Mouse (Mus musculus) macrophage (primary cell): ENCODE results near the gene Rtn3. TPM values are rescaled to one million over a fixed set of nuclear protein-coding genes. Genes with fewer than 3 reads are reported as not detected.
"Not testable (repeated sequence)": the region's sequence is repeated elsewhere in the genome, so short reads cannot be mapped to it uniquely, and the experiment has no call there.

ENCODE experiments used
- H3K27ac ChIP-seq: fragments of 350-480 bp; formaldehyde crosslinking; 2 replicates; pipeline ENCODE4 v1.9.0; 2021
- H3K36me3 ChIP-seq: fragments of 350-480 bp; formaldehyde crosslinking; 2 replicates; pipeline ENCODE4 v1.9.0; 2021; ENCODE audit errors: inconsistent target
- H3K4me3 ChIP-seq: fragments of 350-480 bp; formaldehyde crosslinking; 2 replicates; pipeline ENCODE4 v1.9.0; 2021; ENCODE audit errors: inconsistent target
- H3K79me2 ChIP-seq: fragments of 350-480 bp; formaldehyde crosslinking; 2 replicates; pipeline ENCODE4 v1.9.0; 2021; ENCODE audit errors: inconsistent target
- whole genome bisulfite sequencing: methylation state at CpG from one replicate; pipeline ENCODE4 v1.1.7; 2026; ENCODE audit warnings: inconsistent platforms; ENCODE audit not compliant: missing documents; 5-methylcytosine and 5-hydroxymethylcytosine counted together
- polyA plus RNA-seq: library from polyadenylated mRNA; stranded (reverse); fragments of 250-400 nt; gene quantifications from 3 replicates; pipeline ENCODE4 v1.2.4, GENCODE M21; 2018; ENCODE audit warnings: inconsistent platforms
- total RNA-seq, 78 experiments: library from RNA; depleted of rRNA; stranded (reverse); fragments of 250-400 nt; gene quantifications; 1 replicate in 9 of 78; 2 replicates in 24 of 78; 3 replicates in 43 of 78; 4 replicates in 2 of 78; pipeline ENCODE4 v1.2.4; 2018; ENCODE audit warnings: inconsistent platforms in 56 of 78

Rtn3 gene
- total RNA-seq (2018; cell fraction: chromatin; rRNA removed): 10 to 100 TPM; 26.5 to 72.4 (median 53.8) TPM
- total RNA-seq (2018; cell fraction: cytosol; rRNA removed): 100 to 1,000 TPM; 215 to 283 (median 257) TPM
- total RNA-seq (2018; cell fraction: nucleus; rRNA removed): 100 to 1,000 TPM in 24 of 26 experiments, 10 to 100 TPM in 2; 62.5 to 346 (median 179) TPM
- polyA plus RNA-seq: 188 to 302 TPM (median 240 TPM) in 3 replicates

GRCm38 (mm10) chr19:7482599-7483511 lies at the start of gene Rtn3:
Gene Rtn3 (minus strand): TSS chr19:7483281.
- H3K4me3 ChIP-seq: peak within 1 kb of the TSS; percentile 95
- no peaks in the 10 kb centered on the region for H3K36me3 ChIP-seq
- H3K27ac ChIP-seq: peak within 1 kb of the TSS; percentile 82
- peaks cover 48% of the 10 kb centered on the region for H3K79me2 ChIP-seq
- WGBS: under 1% methylated on average over 76 of the region's 80 CpGs

- Histone ChIP-seq H3K4me3 (no peak overlapping the region), H3K79me2 (no peaks in the 10 kb centered on the region), H3K27ac (no peak overlapping the region), H3K36me3 (peaks cover 83% of the 10 kb centered on the region)
- 96% methylated on average over 5 of the region's 5 CpGs for WGBS
These were observed 48.8 kb upstream of the Rtn3 start for GRCm38 (mm10) chr19:7531906-7532305.

DNA sequence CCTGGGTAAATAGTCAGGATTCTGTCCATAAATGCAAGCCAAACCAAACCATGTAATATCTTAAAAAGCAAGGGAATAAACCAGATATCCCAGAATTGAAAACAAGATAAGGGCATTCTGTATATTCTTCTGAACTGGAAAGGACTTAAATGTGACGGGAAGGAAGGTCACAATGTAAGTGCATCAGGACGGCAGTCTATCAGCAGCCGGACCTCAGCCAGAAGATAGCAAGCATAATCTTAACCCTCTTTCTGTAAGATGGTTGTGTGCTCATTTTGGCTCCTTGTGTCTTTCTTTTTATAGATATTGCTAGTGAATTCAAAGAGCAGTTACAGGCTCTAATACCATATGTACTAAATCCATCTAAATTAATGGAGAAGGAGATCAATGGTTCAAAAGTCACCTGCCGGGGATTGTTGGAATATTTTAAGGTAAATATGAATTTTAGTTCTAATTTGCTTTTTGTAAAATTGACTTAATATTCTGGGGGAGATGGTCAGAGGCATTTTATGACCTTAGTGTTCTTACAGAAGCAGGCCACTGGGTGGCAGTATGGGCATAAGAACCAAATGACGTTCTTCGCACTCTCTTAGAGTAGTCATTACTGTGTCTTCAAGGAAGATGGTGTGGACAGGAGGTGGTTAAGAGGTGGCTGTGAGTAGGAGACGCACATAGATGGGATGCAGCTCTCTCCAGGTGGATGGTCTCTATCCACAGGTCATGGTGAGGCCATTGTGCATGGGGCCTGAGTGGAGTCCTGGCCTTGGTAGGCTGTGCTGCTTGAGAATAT lies 45.8 kb upstream of the Rtn3 start:
- H3K36me3 ChIP-seq: peaks cover 75% of the 10 kb centered on the region
- H3K27ac ChIP-seq: no peak overlapping the region
- WGBS: 76% methylated on average over 7 of the region's 7 CpGs
- no peak overlapping the region for H3K4me3 ChIP-seq
- H3K79me2 ChIP-seq: no peaks in the 10 kb centered on the region

GRCm38 (mm10) chr19:7524879-7525278 lies 41.8 kb upstream of the Rtn3 start:
- no peak overlapping the region for H3K4me3 ChIP-seq
- no peaks in the 10 kb centered on the region for H3K79me2 ChIP-seq
- no peak overlapping the region for H3K27ac ChIP-seq
- 97% methylated on average over 3 of the region's 3 CpGs for WGBS
- H3K36me3 ChIP-seq: peaks cover 65% of the 10 kb centered on the region

- Histone ChIP-seq H3K79me2 (no peaks in the 10 kb centered on the region), H3K27ac (no peak overlapping the region), H3K4me3 (no peak overlapping the region), H3K36me3 (peaks cover 64% of the 10 kb centered on the region)
These were observed 40.7 kb upstream of the Rtn3 start for GRCm38 (mm10) chr19:7523781-7524180.

DNA sequence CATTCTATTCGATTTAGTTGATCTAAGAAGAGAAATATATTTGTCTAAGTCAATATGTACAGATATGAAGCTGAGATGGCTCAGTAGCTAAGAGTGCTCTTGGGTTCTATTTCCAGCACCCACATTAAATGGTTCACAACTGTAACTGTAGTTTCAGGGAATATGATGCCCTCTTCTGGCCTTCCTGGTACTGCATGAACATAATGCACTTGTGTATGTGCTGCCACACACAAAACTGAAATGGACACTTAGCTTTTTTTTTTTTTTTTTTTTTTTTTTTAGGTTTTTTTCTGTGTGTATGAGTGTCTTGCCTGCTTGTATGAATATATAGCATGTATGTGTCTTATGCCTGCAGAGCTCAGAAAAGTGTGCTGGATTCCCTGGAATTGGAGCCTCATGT lies 40.2 kb upstream of the Rtn3 start:
- no peak overlapping the region for H3K27ac ChIP-seq
- H3K36me3 ChIP-seq: peaks cover 69% of the 10 kb centered on the region
- no peaks in the 10 kb centered on the region for H3K79me2 ChIP-seq
- H3K4me3 ChIP-seq: no peak overlapping the region
- 100% methylated on average over 1 of the region's 1 CpGs for WGBS

- Histone ChIP-seq H3K27ac (no peak overlapping the region), H3K4me3 (no peak overlapping the region), H3K79me2 (no peaks in the 10 kb centered on the region), H3K36me3 (peaks cover 73% of the 10 kb centered on the region)
- 100% methylated on average over 2 of the region's 2 CpGs for WGBS
These were observed 39.8 kb upstream of the Rtn3 start for GRCm38 (mm10) chr19:7522856-7523255.

DNA sequence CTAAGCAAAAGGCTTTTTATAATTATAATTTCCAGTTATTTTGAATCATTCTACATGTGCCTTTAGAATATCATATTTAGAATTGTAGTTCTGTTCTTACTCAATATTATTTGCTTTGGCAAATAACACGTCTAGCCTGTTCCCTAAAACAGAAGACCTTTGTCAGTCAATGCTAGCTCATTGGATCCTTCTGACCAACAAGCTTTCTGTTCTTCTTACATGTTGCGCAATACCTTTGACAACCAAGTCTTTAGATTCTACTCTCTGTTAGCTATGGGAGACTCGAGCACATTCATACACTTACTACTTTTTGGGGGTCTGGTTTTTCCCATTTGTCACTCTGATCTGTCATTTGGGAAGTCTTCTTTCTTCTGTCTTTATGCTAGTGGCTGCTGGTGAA lies 38.5 kb upstream of the Rtn3 start:
- 64% methylated on average over 3 of the region's 3 CpGs for WGBS
- Histone ChIP-seq H3K79me2 (no peaks in the 10 kb centered on the region), H3K36me3 (peaks cover 73% of the 10 kb centered on the region), H3K4me3 (no peak overlapping the region), H3K27ac (no peak overlapping the region)

DNA sequence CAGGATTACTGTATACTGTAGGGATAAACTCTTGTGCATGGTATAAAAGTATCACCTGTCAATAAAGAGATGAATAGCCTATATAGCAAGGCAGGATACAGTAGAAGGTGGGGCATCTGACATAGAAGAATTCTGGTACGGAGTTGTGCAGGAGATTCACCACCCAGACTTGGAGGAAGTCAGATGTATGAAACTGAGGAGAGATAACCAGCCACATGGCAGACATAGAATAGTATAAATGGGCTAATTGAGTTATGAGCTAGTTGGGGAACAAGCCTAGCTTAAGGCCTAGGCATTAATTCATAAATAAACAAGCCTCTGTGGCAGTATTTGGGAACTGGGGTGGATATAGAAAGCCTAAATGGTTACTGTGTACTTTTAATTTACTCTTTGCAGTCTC lies 33.4 kb upstream of the Rtn3 start:
- peaks cover 54% of the 10 kb centered on the region for H3K36me3 ChIP-seq
- WGBS: 91% methylated on average over 1 of the region's 1 CpGs
- H3K4me3 ChIP-seq: no peak overlapping the region
- no peaks in the 10 kb centered on the region for H3K79me2 ChIP-seq
- H3K27ac ChIP-seq: no peak overlapping the region

GRCm38 (mm10) chr19:7508026-7508425 lies 24.9 kb upstream of the Rtn3 start:
- WGBS: 100% methylated on average over 4 of the region's 4 CpGs
- H3K27ac ChIP-seq: no peak overlapping the region
- H3K4me3 ChIP-seq: no peak overlapping the region
- peaks cover 26% of the 10 kb centered on the region for H3K36me3 ChIP-seq
- peaks cover 64% of the 10 kb centered on the region for H3K79me2 ChIP-seq

DNA sequence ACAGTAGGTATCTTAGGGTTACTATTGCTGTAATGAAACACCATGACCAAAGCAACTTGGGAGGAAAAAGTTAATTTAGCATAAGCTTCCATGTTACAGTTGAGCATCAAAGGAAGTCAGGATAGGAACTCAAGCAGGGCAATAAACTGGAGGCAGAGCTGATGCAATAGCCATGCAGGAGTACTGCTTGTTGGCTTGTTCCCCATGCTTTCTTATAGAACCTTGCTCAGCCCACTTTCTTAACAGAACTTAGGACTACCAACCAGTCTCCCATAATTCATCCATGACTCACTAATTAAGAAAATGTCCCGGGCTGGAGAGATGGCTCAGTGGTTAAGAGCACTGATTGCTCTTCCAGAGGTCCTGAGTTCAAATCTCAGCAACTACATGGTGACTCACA lies 23.2 kb upstream of the Rtn3 start:
- Histone ChIP-seq H3K4me3 (no peak overlapping the region), H3K36me3 (peaks cover 22% of the 10 kb centered on the region), H3K27ac (no peak overlapping the region), H3K79me2 (peaks cover 81% of the 10 kb centered on the region)
- 75% methylated on average over 1 of the region's 1 CpGs for WGBS

DNA sequence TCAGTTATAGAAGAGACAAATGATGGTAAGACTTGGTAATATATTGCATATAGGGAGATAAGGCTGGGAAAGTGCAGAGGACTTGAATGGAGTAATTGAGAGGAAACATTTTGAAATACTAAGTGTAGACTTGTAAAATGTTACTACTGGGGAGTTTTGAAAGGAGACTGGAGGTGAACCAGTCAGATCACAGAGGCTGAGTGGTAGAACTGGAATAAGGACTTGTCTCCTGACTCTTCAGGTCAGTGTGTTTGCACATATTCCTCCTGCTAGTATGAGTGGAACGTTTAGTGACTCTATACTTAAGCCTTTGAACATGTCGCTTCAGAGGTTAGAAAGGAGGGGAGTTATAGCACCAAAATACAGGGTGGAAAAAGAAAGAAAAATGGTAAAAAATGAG lies 19.4 kb upstream of the Rtn3 start:
- Histone ChIP-seq H3K4me3 (no peak overlapping the region), H3K27ac (no peak overlapping the region), H3K36me3 (no peaks in the 10 kb centered on the region), H3K79me2 (peaks cover 100% of the 10 kb centered on the region)
- WGBS: 92% methylated on average over 2 of the region's 2 CpGs

DNA sequence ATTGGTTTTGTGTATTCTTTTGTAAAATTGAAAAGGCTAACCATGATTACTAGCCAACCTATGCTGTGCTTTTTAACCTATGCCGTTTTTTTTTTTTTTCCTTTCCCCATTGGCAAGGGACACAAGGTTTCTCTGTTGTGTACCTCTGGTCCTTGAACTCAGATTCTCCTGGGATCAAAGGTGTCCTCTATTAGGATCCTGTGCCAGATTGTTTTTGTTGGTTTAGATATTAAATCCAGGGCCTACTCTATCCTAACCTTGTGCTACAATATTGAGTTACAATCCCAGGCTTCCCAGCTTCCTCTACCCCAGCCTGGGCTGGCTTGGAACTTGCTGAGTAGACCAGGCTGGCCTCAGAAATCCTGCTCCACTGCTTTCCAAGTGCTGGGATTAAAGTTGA lies 17.6 kb upstream of the Rtn3 start:
- Histone ChIP-seq H3K36me3 (no peaks in the 10 kb centered on the region), H3K79me2 (peaks cover 100% of the 10 kb centered on the region), H3K27ac (no peak overlapping the region), H3K4me3 (no peak overlapping the region)
- 60% methylated on average over 1 of the region's 1 CpGs for whole genome bisulfite sequencing

- 92% methylated on average over 2 of the region's 2 CpGs for WGBS
- peaks cover 85% of the 10 kb centered on the region for H3K79me2 ChIP-seq
These were observed 15.7 kb upstream of the Rtn3 start for GRCm38 (mm10) chr19:7498816-7499215.

GRCm38 (mm10) chr19:7496070-7496469 lies 13.0 kb upstream of the Rtn3 start:
- H3K36me3 ChIP-seq, H3K4me3 ChIP-seq, H3K27ac ChIP-seq: not testable (repeated sequence)
- 78% methylated on average over 1 of the region's 1 CpGs for WGBS
- peaks cover 58% of the 10 kb centered on the region for H3K79me2 ChIP-seq

More at GRCm38 (mm10) chr19:7498816-7499215, 15.7 kb upstream of the Rtn3 start:
- Histone ChIP-seq H3K27ac (no peak overlapping the region), H3K4me3 (no peak overlapping the region), H3K36me3 (no peaks in the 10 kb centered on the region)
